Mouse (Mus musculus) forebrain, embryonic 11.5 days (tissue): ENCODE data around the gene Fancd2. TPM values are rescaled to one million over a fixed set of nuclear protein-coding genes. Genes with fewer than 3 reads are reported as not detected.

ENCODE experiments used
- ATAC-seq: fragments of 200-750 bp; cut with Nextera tagmentation; replicated peaks from 2 replicates; pipeline ENCODE4 v1.8.0; 2017; ENCODE audit warnings: moderate TSS enrichment; ENCODE audit not compliant: low FRiP score
- DNase-seq: peaks from one replicate; pipeline ENCODE4 v3.0.0-alpha.2; 2017; ENCODE audit warnings: low spot score
- H3K27ac ChIP-seq: fragments of 300-500 bp; sonication (generic); 2 replicates; pipeline ENCODE4 v1.5.1; 2014; ENCODE audit warnings: low read depth, low read length
- H3K27me3 ChIP-seq: fragments of 300-500 bp; sonication (generic); 2 replicates; pipeline ENCODE4 v1.6.1; 2014; ENCODE audit warnings: mild to moderate bottlenecking, low read length, mixed read lengths; ENCODE audit not compliant: control insufficient read depth, insufficient read depth
- H3K36me3 ChIP-seq: fragments of 300-500 bp; sonication (generic); 2 replicates; pipeline ENCODE4 v1.6.1; 2014; ENCODE audit warnings: mild to moderate bottlenecking, low read length, moderate library complexity, mixed read lengths; ENCODE audit not compliant: control insufficient read depth, insufficient read depth
- H3K4me1 ChIP-seq: fragments of 300-500 bp; sonication (generic); replicated peaks from 2 replicates; pipeline ENCODE4 v1.6.1; 2014; ENCODE audit warnings: low read length, mixed read lengths; ENCODE audit not compliant: control insufficient read depth, insufficient read depth
- H3K4me2 ChIP-seq: fragments of 300-500 bp; sonication (generic); 2 replicates; pipeline ENCODE4 v1.6.1; 2014; ENCODE audit warnings: low read depth, mild to moderate bottlenecking, low read length, moderate library complexity, mixed read lengths; ENCODE audit not compliant: severe bottlenecking
- H3K4me3 ChIP-seq: fragments of 300-500 bp; sonication (generic); 2 replicates; pipeline ENCODE4 v1.5.1; 2014; ENCODE audit warnings: low read depth, low read length
- H3K9ac ChIP-seq: fragments of 300-500 bp; sonication (generic); 2 replicates; pipeline ENCODE4 v1.6.1; 2014; ENCODE audit warnings: low read length
- H3K9me3 ChIP-seq: fragments of 300-500 bp; sonication (generic); 2 replicates; pipeline ENCODE4 v1.6.1; 2016; ENCODE audit warnings: low read length, mixed read lengths; ENCODE audit not compliant: control insufficient read depth
- WGBS: fragments of 180-500 bp; shearing (Covaris S2); extraction: QIAGEN DNeasy Blood & Tissue Kit; methylation state at CpG from one replicate; pipeline ENCODE4 v1.1.7; 2014; 5-methylcytosine and 5-hydroxymethylcytosine counted together
- polyA plus RNA-seq: library from polyadenylated mRNA; unstranded; fragments of >200 nt; fragmentation: Nextera tagmentation; extraction: Ambion mirVana; gene quantifications from 2 replicates; pipeline ENCODE4 v1.2.1, GENCODE M21; 2014

Gene Fancd2
- polyA plus RNA-seq, 1 experiment from 2014 or later, result 25.0 TPM

DNA sequence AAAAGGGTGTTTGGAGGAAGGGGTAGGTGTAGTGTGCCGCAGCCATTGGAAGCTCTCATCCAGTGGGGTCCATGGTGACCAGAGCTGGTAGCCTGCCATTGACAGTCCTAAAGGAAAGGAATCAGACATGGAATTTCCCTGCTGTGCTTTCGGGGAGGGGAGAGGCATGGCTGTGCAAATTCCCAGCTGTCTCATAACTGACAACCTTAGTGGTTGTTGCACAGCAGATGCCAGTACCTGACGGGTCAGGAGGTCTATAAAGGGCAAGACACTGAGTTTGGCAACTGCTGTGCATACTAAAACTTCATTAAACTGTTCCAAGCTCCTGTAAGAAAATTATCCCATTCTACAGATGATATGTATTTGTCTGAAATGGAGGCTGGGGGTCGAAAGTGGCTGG lies 66.5 kb downstream of the Fancd2 start:
- no peak overlapping the region for H3K4me2 ChIP-seq
- no peaks in the 10 kb centered on the region for H3K9me3 ChIP-seq
- no peak overlapping the region for H3K9ac ChIP-seq
- H3K27me3 ChIP-seq, result no peaks in the 10 kb centered on the region
- no peak overlapping the region for H3K4me3 ChIP-seq
- peaks cover 5% of the 10 kb centered on the region; the same call in 1 of the 2 replicates for H3K4me1 ChIP-seq
- H3K27ac ChIP-seq, result no peak overlapping the region
- DNase-seq, result no peak
- WGBS, result 93% methylated on average over 4 of the region's 4 CpGs
- no peaks in the 10 kb centered on the region for H3K36me3 ChIP-seq
- no peak for ATAC-seq

DNA sequence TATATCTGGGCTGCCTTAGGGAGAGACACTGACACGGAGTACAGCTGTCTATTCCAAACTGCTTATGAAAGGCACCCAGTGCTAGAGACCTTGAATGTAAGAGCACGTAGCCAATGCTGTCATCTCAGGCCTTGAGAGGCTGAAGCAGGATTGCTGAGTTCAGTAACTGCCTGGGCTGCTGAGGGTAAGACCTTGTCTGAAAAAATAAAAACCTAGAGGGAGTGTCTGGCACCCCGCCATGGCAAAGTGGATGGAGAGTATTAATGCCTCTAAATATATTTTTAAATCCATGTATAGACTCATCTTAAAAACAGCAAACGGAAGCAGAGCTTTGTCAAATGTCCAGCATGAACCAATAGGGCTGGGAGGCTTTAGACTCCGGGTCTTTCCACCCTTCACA lies 68.4 kb downstream of the Fancd2 start:
- Histone ChIP-seq H3K9me3 (no peaks in the 10 kb centered on the region), H3K9ac (no peak overlapping the region), H3K27ac (no peak overlapping the region), H3K4me2 (no peak overlapping the region), H3K4me3 (no peak overlapping the region), H3K36me3 (no peaks in the 10 kb centered on the region), H3K4me1 (peaks cover 5% of the 10 kb centered on the region; the same call in 1 of the 2 replicates), H3K27me3 (no peaks in the 10 kb centered on the region)
- WGBS, result 81% methylated on average over 5 of the region's 5 CpGs
- DNase-seq (no peak), ATAC-seq (no peak)

- H3K4me2 ChIP-seq, result peak within 1 kb of the TSS; percentile 21; the same call in 1 of the 2 replicates
- H3K27ac ChIP-seq, result no peak within 1 kb of the TSS
- H3K9me3 ChIP-seq, result no peaks in the 10 kb centered on the region
- no peaks in the 10 kb centered on the region for H3K36me3 ChIP-seq
- no peak within 1 kb of the TSS for H3K4me3 ChIP-seq
- DNase-seq (peak; percentile 63), ATAC-seq (no peak)
- 48% methylated on average over 23 of the region's 23 CpGs for WGBS
- peaks cover 5% of the 10 kb centered on the region; the same call in 1 of the 2 replicates for H3K4me1 ChIP-seq
- no peaks in the 10 kb centered on the region for H3K27me3 ChIP-seq
- H3K9ac ChIP-seq, result peak within 1 kb of the TSS; percentile 41
These were observed 69.2 kb downstream of the Fancd2 start, which contains the start of gene Fancd2os for GRCm38 (mm10) chr6:113600543-113601139. Gene Fancd2os (minus strand): TSS chr6:113600715.

DNA sequence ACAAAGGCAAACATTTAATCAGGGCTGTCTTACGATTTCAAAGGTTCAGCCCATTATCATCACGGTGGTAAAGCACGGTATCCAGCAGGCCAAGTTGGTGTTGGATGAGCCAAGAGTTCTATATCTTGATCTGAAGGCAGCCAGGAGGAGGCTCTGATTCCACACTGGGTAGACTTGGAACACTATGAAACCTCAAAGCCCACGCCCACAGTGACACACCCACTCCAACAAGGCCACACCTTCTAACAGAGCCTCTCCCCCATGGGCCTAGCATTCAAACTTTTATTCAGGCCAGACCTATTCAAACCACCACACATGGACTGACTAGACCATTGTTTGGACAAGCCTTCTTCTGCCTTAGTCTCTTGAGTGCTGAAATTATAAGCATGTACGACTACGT lies 71.3 kb downstream of the Fancd2 start:
- H3K4me1 ChIP-seq, result peaks cover 13% of the 10 kb centered on the region; the same call in 1 of the 2 replicates
- ATAC-seq, result no peak
- H3K9ac ChIP-seq, result no peak overlapping the region
- H3K27ac ChIP-seq, result no peak overlapping the region
- no peaks in the 10 kb centered on the region for H3K36me3 ChIP-seq
- DNase-seq, result no peak
- WGBS, result 94% methylated on average over 6 of the region's 6 CpGs
- no peak overlapping the region for H3K4me3 ChIP-seq
- no peaks in the 10 kb centered on the region for H3K27me3 ChIP-seq
- no peaks in the 10 kb centered on the region for H3K9me3 ChIP-seq
- H3K4me2 ChIP-seq, result no peak overlapping the region

DNA sequence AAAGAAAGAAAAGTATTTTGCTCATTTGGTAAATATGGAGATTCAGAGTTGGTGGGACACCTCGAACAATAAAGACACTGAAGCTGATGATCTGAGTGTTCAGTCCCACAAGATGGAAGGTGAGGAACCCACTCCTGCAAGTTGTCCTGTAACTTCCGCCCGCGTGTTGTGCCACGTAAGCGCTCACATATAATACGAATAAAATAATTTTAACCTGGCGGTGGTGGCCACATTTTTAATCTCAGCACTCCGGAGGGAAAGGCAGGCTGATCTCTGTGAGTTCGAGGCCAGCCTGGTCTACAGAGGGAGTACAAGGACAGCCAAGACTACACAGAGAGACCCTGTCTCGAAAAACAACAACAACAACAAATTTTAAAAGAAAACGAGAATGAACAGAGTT lies 72.5 kb downstream of the Fancd2 start:
- WGBS, result 50% methylated on average over 12 of the region's 12 CpGs
- H3K4me2 ChIP-seq, result peak overlapping the region; percentile 86
- peaks cover 13% of the 10 kb centered on the region; the same call in 1 of the 2 replicates for H3K4me1 ChIP-seq
- DNase-seq, result no peak
- 0 out of 2 replicates have a peak, but pooled peaks have one; percentile 6 for ATAC-seq
- H3K9me3 ChIP-seq, result no peaks in the 10 kb centered on the region
- H3K9ac ChIP-seq, result peak overlapping the region; percentile 93; the same call in 1 of the 2 replicates
- H3K27me3 ChIP-seq, result no peaks in the 10 kb centered on the region
- no peaks in the 10 kb centered on the region for H3K36me3 ChIP-seq
- peak overlapping the region; percentile 94 for H3K4me3 ChIP-seq
- no peak overlapping the region; the same call in 1 of the 2 replicates for H3K27ac ChIP-seq

GRCm38 (mm10) chr6:113604432-113605223 lies 73.1 kb downstream of the Fancd2 start, which contains the start of gene Brk1:
Gene Brk1 (plus strand): TSS chr6:113604772.
- ATAC-seq, result peak; percentile 92
- H3K4me2 ChIP-seq, result peak within 1 kb of the TSS; percentile 86
- under 1% methylated on average over 65 of the region's 65 CpGs for WGBS
- H3K4me1 ChIP-seq, result peaks cover 13% of the 10 kb centered on the region; the same call in 1 of the 2 replicates
- H3K27me3 ChIP-seq, result no peaks in the 10 kb centered on the region
- peak within 1 kb of the TSS; percentile 94 for H3K4me3 ChIP-seq
- H3K36me3 ChIP-seq, result no peaks in the 10 kb centered on the region
- DNase-seq, result peak; percentile 93
- H3K9me3 ChIP-seq, result no peaks in the 10 kb centered on the region
- peak within 1 kb of the TSS; percentile 93 for H3K9ac ChIP-seq
- H3K27ac ChIP-seq, result peak within 1 kb of the TSS; percentile 50

DNA sequence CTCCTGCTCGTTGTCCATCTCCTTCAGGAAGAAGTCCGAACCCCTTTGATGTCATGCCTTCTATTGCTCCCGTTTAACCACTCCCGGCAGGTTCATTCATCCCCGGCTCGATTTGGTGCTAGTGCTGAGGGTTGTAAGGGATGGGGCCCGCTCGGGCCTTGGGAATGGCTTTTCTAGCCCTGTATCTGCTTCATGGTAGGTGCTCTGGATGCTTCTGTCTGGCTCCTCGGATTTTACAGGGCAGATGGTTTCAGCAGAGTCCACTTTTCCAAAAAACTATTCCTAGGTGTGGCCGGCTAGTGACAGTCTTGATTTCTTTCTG lies 73.7 kb downstream of the Fancd2 start:
- Histone ChIP-seq H3K27ac (peak overlapping the region; percentile 50; the same call in 1 of the 2 replicates), H3K36me3 (no peaks in the 10 kb centered on the region), H3K4me1 (peaks cover 13% of the 10 kb centered on the region; the same call in 1 of the 2 replicates), H3K4me2 (peak overlapping the region; percentile 86), H3K9me3 (no peaks in the 10 kb centered on the region), H3K27me3 (no peaks in the 10 kb centered on the region), H3K4me3 (peak overlapping the region; percentile 94), H3K9ac (peak overlapping the region; percentile 93)
- no peak for DNase-seq
- ATAC-seq, result peak; percentile 28; the same call in 1 of the 2 replicates
- 6% methylated on average over 10 of the region's 10 CpGs for WGBS

GRCm38 (mm10) chr6:113608871-113609270 lies 77.4 kb downstream of the Fancd2 start:
- ATAC-seq (no peak), DNase-seq (no peak)
- 85% methylated on average over 6 of the region's 6 CpGs for WGBS
- no peak overlapping the region for H3K4me3 ChIP-seq
- no peak overlapping the region for H3K4me2 ChIP-seq
- no peak overlapping the region for H3K27ac ChIP-seq
- no peaks in the 10 kb centered on the region for H3K27me3 ChIP-seq
- H3K36me3 ChIP-seq, result peaks cover 3% of the 10 kb centered on the region; the same call in 1 of the 2 replicates
- peaks cover 8% of the 10 kb centered on the region; the same call in 1 of the 2 replicates for H3K4me1 ChIP-seq
- H3K9ac ChIP-seq, result no peak overlapping the region
- H3K9me3 ChIP-seq, result no peaks in the 10 kb centered on the region; the same call in 1 of the 2 replicates
